Comparison of ENCODE assay signal across 18 mouse cellular contexts in the genomic region with DNA sequence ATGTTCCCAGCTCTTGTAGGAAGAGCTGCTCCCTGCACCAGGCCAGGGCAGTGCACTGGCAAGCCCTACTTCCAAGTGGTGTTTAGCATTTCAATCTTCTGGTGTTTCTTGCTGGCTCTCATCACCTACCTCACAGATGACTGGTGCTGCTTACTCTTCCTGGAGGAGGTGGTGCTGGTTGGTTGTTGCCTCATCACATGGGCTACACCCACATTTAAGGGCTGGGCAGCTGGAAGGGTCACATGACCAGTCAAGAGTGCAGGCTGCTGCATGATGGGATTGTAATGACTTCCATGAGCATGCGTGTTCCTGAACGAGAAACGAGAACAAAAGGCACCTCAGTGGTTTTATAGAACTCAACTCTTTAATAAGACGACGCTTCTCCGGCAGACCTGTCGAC. TPM values are rescaled to one million over a fixed set of nuclear protein-coding genes. Genes with fewer than 3 reads are reported as not detected.
"Had no signal": no experiment of that assay in that cellular context is flagged by ENCODE, and none has a peak within 500 bp of the region (broad histone marks: within the 10 kb centered on the region; RNA-seq: fewer than 3 reads in every experiment).

No protein-coding gene starts in this region.

- H3K27ac ChIP-seq: limb, embryonic 15.5 days; liver, embryonic 12.5 days; macrophage; midbrain, embryonic 15.5 days; neural tube, embryonic 13.5 days had no signal

- H3K4me3 ChIP-seq: limb, embryonic 15.5 days; liver, embryonic 12.5 days; megakaryocyte, embryonic 14.5 days; midbrain, embryonic 15.5 days; neural tube, embryonic 13.5 days had no signal

- ATAC-seq: liver, embryonic 12.5 days; midbrain, embryonic 15.5 days had no signal

- H3K9ac ChIP-seq: limb, embryonic 15.5 days; liver, embryonic 12.5 days; lung, embryonic 14.5 days; midbrain, embryonic 15.5 days; neural tube, embryonic 13.5 days had no signal

- H3K4me1 ChIP-seq: limb, embryonic 15.5 days; liver, embryonic 12.5 days; midbrain, embryonic 15.5 days had no signal

- H3K4me2 ChIP-seq: limb, embryonic 15.5 days; liver, embryonic 12.5 days; lung, embryonic 14.5 days; midbrain, embryonic 11.5 days; midbrain, embryonic 15.5 days; neural tube, embryonic 13.5 days had no signal

- H3K9me3 ChIP-seq: limb, embryonic 15.5 days; liver, embryonic 12.5 days; megakaryocyte, embryonic 14.5 days; midbrain, embryonic 15.5 days; neural tube, embryonic 13.5 days had no signal

- DNase-seq: kidney, adult 8-10 months; kidney, postnatal 36 days; layer of hippocampus, adult 9-11 months; layer of hippocampus, postnatal 36 days; lung, embryonic 14.5 days; lung, postnatal 10 days; right cerebral cortex, adult 18-20 months; right cerebral cortex, postnatal 25 days; thymus, postnatal 36 days had no signal

- H3K27me3 ChIP-seq: limb, embryonic 15.5 days; liver, embryonic 12.5 days; megakaryocyte, embryonic 14.5 days; midbrain, embryonic 15.5 days; neural tube, embryonic 13.5 days had no signal

RNA-seq across cellular contexts. Expression of a gene that starts 55.8 kb away (rescaled TPM):
- total RNA-seq: monocyte, adult 5-6 weeks had no signal
- polyA plus RNA-seq: liver, embryonic 16.5 days; macrophage had no signal
